Mouse (Mus musculus) heart, adult 2 months (tissue): Measurements from ENCODE around the gene Sema3f.

Source experiments
- CTCF ChIP-seq: fragments of 200-600 bp; IDR thresholded peaks from 2 replicates; pipeline ENCODE4 v1.8.1; 2022; ENCODE audit warnings: antibody characterized with exemption, mild to moderate bottlenecking, moderate library complexity
- EP300 ChIP-seq: fragments of 200-500 bp; IDR thresholded peaks from 2 replicates; pipeline ENCODE4 v1.6.1; 2011; ENCODE audit warnings: low read depth, low read length, control low read depth; ENCODE audit not compliant: insufficient read depth
- POLR2A ChIP-seq: fragments of 200-500 bp; IDR thresholded peaks from 2 replicates; pipeline ENCODE4 v1.6.1; 2011; ENCODE audit warnings: mild to moderate bottlenecking, low read depth, low read length, control low read depth; ENCODE audit not compliant: insufficient read depth

GRCm38 (mm10) chr9:107676302-107676701 is 34.0 kb downstream of the Sema3f start:
- no peak for TF ChIP-seq EP300
- TF ChIP-seq CTCF: no peak
- TF ChIP-seq POLR2A: no peak
